Mouse (Mus musculus) T-helper 1 cell (primary cell): Measurements from ENCODE around the gene 4933407L21Rik.

Experiments
- in situ Hi-C: fragments of 300-600 bp; cut with MboI, MseI; formaldehyde crosslinking; loops from one replicate; pipeline ENCODE4 v1.15.1; 2025; ENCODE audit warnings: high pct_unique_total_duplicates

The 4933407L21Rik gene

GRCm38 (mm10) chr1:85915890-85916289 lies 12.4 kb upstream of the 4933407L21Rik start:
- in situ Hi-C loops: loop anchor here (10.0 kb wide), 1 partner anchor 1779 kb away; no protein-coding TSS in a partner anchor

- in situ Hi-C loops: loop anchor here (10.0 kb wide), 1 partner anchor 1778 kb away; no protein-coding TSS in a partner anchor
Observed at GRCm38 (mm10) chr1:85916830-85917450, 11.3 kb upstream of the 4933407L21Rik start.

GRCm38 (mm10) chr1:85919621-85920020 lies 8.7 kb upstream of the 4933407L21Rik start:
- in situ Hi-C loops: loop anchor here (10.0 kb wide), 1 partner anchor 1775 kb away; no protein-coding TSS in a partner anchor

GRCm38 (mm10) chr1:85921725-85922124 lies 6.6 kb upstream of the 4933407L21Rik start:
- in situ Hi-C loops: no loop called here

GRCm38 (mm10) chr1:85922127-85922864 lies 6.0 kb upstream of the 4933407L21Rik start:
- in situ Hi-C loops: no loop called here

GRCm38 (mm10) chr1:85922865-85923211 lies 5.4 kb upstream of the 4933407L21Rik start:
- in situ Hi-C loops: no loop called here

- in situ Hi-C loops: no loop called here
Observed at GRCm38 (mm10) chr1:85925183-85925582, 3.1 kb upstream of the 4933407L21Rik start.

- in situ Hi-C loops: no loop called here
Observed at GRCm38 (mm10) chr1:85928688-85929065, 394 bp downstream of the 4933407L21Rik start.

GRCm38 (mm10) chr1:85929406-85929805 lies 1.1 kb downstream of the 4933407L21Rik start:
- in situ Hi-C loops: no loop called here

GRCm38 (mm10) chr1:85931170-85931569 lies 2.9 kb downstream of the 4933407L21Rik start:
- in situ Hi-C loops: loop anchor here (5.0 kb wide), 1 partner anchor 76 kb away; no protein-coding TSS in a partner anchor

- in situ Hi-C loops: loop anchor here (5.0 kb wide), 1 partner anchor 74 kb away; no protein-coding TSS in a partner anchor
Observed at GRCm38 (mm10) chr1:85933226-85933625, 4.9 kb downstream of the 4933407L21Rik start.

GRCm38 (mm10) chr1:85933631-85934465 lies 5.6 kb downstream of the 4933407L21Rik start:
- in situ Hi-C loops: loop anchor here (5.0 kb wide), 1 partner anchor 73 kb away; no protein-coding TSS in a partner anchor

- in situ Hi-C loops: loop anchor here (5.0 kb wide), 1 partner anchor 73 kb away; no protein-coding TSS in a partner anchor
Observed at GRCm38 (mm10) chr1:85934560-85934959, 6.3 kb downstream of the 4933407L21Rik start.

GRCm38 (mm10) chr1:85935148-85935852 lies 7.0 kb downstream of the 4933407L21Rik start:
- in situ Hi-C loops: no loop called here

- in situ Hi-C loops: no loop called here
Observed at GRCm38 (mm10) chr1:85936265-85936664, 8.0 kb downstream of the 4933407L21Rik start.

- in situ Hi-C loops: no loop called here
Observed at GRCm38 (mm10) chr1:85937323-85937722, 9.0 kb downstream of the 4933407L21Rik start.

- in situ Hi-C loops: no loop called here
Observed at GRCm38 (mm10) chr1:85942318-85942717, 14.0 kb downstream of the 4933407L21Rik start.

- in situ Hi-C loops: no loop called here
Observed at GRCm38 (mm10) chr1:85949085-85949684, 20.9 kb downstream of the 4933407L21Rik start.

- in situ Hi-C loops: no loop called here
Observed at GRCm38 (mm10) chr1:85955150-85955549, 26.9 kb downstream of the 4933407L21Rik start.

GRCm38 (mm10) chr1:85957290-85957689 lies 29.0 kb downstream of the 4933407L21Rik start:
- in situ Hi-C loops: no loop called here
